Mouse (Mus musculus) granulocyte monocyte progenitor cell, adult 5-6 weeks (primary cell): ENCODE results near the gene Zpbp. TPM values are rescaled to one million over a fixed set of nuclear protein-coding genes. Genes with fewer than 3 reads are reported as not detected.

Experiments used
- total RNA-seq, 2 experiments: library from RNA; stranded (forward) in 1 of 2; stranded (reverse) in 1 of 2; fragments of 200-712, 200-1000 nt in 1 of 2; fragments of >200 nt in 1 of 2; fragmentation: Nextera tagmentation in 1 of 2; gene quantifications; 2 replicates each; pipeline ENCODE4 v1.2.3; 2014 to 2017

Gene Zpbp
- total RNA-seq, 2 experiments from 2014 or later, result 1.6 to 1.7 TPM

Other genes with a start within 250 kb of the Zpbp start
- gene Spata48, start 314 bp downstream of the Zpbp start, total RNA-seq (2014; fragmentation: Nextera tagmentation), result 1.1 TPM in 1 of 2 replicates, not detected in the other
- 0.52 TPM in 1 of 2 replicates, not detected in the other for gene Spata48, start 314 bp downstream of the Zpbp start, total RNA-seq (2017)
- gene 4930512M02Rik, start 165.4 kb upstream of the Zpbp start, total RNA-seq (2014; fragmentation: Nextera tagmentation), result not detected in 2 replicates
- not detected in 2 replicates for gene 4930512M02Rik, start 165.4 kb upstream of the Zpbp start, total RNA-seq (2017)
- gene Ikzf1, start 222.6 kb upstream of the Zpbp start, total RNA-seq (2014; fragmentation: Nextera tagmentation), result 108 and 128 TPM in 2 replicates
- 51.0 and 56.0 TPM in 2 replicates for gene Ikzf1, start 222.6 kb upstream of the Zpbp start, total RNA-seq (2017)